Mouse (Mus musculus) MEL-GATA-1-ER (cell line): ENCODE results near the gene Scd1.

Experiments
- DNase-seq: peaks from one replicate; pipeline ENCODE4 v3.0.0-alpha.2; 2012; ENCODE audit warnings: low read depth; ENCODE audit errors: extremely low read depth

Scd1 gene

GRCm38 (mm10) chr19:44365733-44366132 is 41.9 kb downstream of the Scd1 start:
- no peak for DNase-seq

GRCm38 (mm10) chr19:44364029-44364428 is 43.6 kb downstream of the Scd1 start:
- DNase-seq, result no peak

DNA sequence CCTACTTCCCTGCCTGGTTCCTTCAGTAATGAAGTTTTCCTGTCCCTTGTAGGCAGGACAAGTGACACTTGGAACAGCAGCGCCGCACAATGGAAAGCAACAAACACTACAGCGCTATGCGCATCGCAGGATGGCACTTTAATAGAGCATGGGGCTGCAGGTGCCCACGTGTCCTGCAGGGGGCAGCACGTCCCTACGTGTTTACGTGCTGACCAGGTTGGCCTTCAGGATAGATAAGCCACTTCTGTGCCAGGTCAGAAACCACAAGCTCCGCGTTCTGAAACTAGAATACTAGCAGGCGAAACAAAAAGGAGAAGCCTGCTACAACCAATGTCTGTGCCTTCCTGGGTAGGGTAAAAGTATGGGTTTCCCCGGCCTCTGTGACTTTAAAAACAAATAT is 44.1 kb downstream of the Scd1 start:
- DNase-seq, result peak; percentile 91

- DNase-seq, result no peak
These were observed 49.0 kb downstream of the Scd1 start for GRCm38 (mm10) chr19:44358700-44359099.

GRCm38 (mm10) chr19:44351756-44352155 is 55.9 kb downstream of the Scd1 start:
- no peak for DNase-seq

GRCm38 (mm10) chr19:44349689-44350088 is 58.0 kb downstream of the Scd1 start:
- DNase-seq, result no peak
